Mouse (Mus musculus) hindbrain, postnatal 0 days (tissue): Measurements from ENCODE around the gene Obscn. TPM values are rescaled to one million over a fixed set of nuclear protein-coding genes. Genes with fewer than 3 reads are reported as not detected.

Source experiments
- ATAC-seq: fragments of 200-750 bp; cut with Nextera tagmentation; 2 replicates; pipeline ENCODE4 v1.8.0; 2017; ENCODE audit warnings: mild to moderate bottlenecking, moderate TSS enrichment, moderate library complexity
- DNase-seq: peaks from one replicate; pipeline ENCODE4 v3.0.0-alpha.2; 2015; ENCODE audit warnings: low spot score
- H3K27ac ChIP-seq: fragments of 300-500 bp; sonication (generic); 2 replicates; pipeline ENCODE4 v1.5.1; 2014; ENCODE audit warnings: mild to moderate bottlenecking
- H3K27me3 ChIP-seq: fragments of 300-500 bp; sonication (generic); 2 replicates; pipeline ENCODE4 v1.6.1; 2014; ENCODE audit warnings: low read length, mixed read lengths; ENCODE audit not compliant: insufficient read depth
- H3K36me3 ChIP-seq: fragments of 300-500 bp; sonication (generic); 2 replicates; pipeline ENCODE4 v1.6.1; 2014; ENCODE audit warnings: low read length, mixed read lengths; ENCODE audit not compliant: insufficient read depth
- H3K4me1 ChIP-seq: fragments of 300-500 bp; sonication (generic); 2 replicates; pipeline ENCODE4 v1.6.1; 2014; ENCODE audit warnings: antibody characterized with exemption, low read length, mixed read lengths; ENCODE audit not compliant: insufficient read depth
- H3K4me2 ChIP-seq: fragments of 300-500 bp; sonication (generic); 2 replicates; pipeline ENCODE4 v1.6.1; 2014; ENCODE audit warnings: low read depth, mild to moderate bottlenecking, low read length, moderate library complexity, mixed read lengths
- H3K4me3 ChIP-seq: fragments of 300-500 bp; sonication (generic); 2 replicates; pipeline ENCODE4 v1.5.1; 2014; ENCODE audit warnings: low read length
- H3K9ac ChIP-seq: fragments of 300-500 bp; sonication (generic); replicated peaks from 2 replicates; pipeline ENCODE4 v1.6.1; 2014; ENCODE audit warnings: mild to moderate bottlenecking, low read length, moderate library complexity, mixed read lengths
- H3K9me3 ChIP-seq: fragments of 300-500 bp; sonication (generic); 2 replicates; pipeline ENCODE4 v1.6.1; 2016; ENCODE audit warnings: low read length, mixed read lengths
- CTCF ChIP-seq: IDR thresholded peaks from 2 replicates; pipeline ENCODE4 v1.5.1; 2016; ENCODE audit warnings: antibody characterized with exemption, control low read depth, low read depth
- WGBS: fragments of 180-500 bp; shearing (Covaris S2); extraction: QIAGEN DNeasy Blood & Tissue Kit; methylation state at CpG from one replicate; pipeline ENCODE4 v1.1.7; 2014; 5-methylcytosine and 5-hydroxymethylcytosine counted together
- polyA plus RNA-seq: library from polyadenylated mRNA; unstranded; fragments of >200 nt; fragmentation: Nextera tagmentation; extraction: Ambion mirVana; gene quantifications from 2 replicates; pipeline ENCODE4 v1.2.1, GENCODE M21; 2015
- total RNA-seq: library from RNA; depleted of rRNA; stranded (reverse); fragments of >200 nt; gene quantifications from 2 replicates; pipeline ENCODE4 v1.2.3, GENCODE M21; 2014

Gene Obscn
- total and polyA plus RNA-seq, 2 experiments from 2014 or later, result 0.41 to 2.8 TPM

DNA sequence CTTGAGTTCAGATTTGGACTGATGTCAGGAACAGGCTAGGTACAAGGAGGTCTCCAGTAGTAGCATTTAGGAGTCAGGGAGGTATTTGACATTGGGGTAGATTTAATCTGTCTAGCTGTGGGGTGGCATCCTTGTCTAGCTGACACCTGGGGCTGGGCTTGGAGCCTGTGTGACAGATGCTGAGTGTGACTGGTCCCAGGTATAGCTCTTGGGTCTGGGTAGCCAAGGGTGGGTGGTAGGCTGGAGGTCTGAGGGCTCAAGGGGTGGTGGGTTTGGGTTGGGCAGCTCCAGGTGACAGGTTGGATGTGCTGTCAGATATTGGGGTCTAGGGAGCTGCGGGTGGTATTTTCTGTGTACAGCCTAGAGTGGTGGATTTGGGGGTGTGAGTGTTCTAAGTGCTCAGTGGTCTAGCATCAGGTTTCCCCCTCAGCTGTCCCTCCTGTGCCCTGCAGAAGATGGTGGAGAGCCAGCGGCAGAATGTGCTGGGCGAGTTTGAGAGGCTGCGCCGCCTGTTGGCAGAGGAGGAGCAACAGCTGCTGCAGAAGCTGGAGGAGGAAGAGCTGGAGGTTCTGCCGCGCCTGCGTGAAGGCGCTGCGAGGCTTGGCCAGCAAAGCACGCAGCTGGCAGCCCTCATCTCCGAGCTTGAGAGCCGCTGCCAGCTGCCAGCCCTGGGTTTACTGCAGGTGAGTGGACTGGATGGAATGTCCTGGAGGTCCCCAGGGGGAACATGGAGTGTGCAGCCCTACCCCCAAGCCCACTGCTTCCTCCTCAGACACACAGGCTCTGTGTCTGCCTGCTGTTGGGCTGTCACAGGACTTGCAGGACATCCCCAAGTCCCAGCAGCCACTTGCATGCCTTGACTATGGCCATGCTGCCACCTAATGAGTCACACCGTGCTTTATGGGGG, 154.4 kb downstream of the Obscn start:
- DNase-seq, result peak; percentile 83
- Histone ChIP-seq H3K9me3 (no peaks in the 10 kb centered on the region), H3K27ac (peak overlapping the region; percentile 60), H3K36me3 (peaks cover 34% of the 10 kb centered on the region; the same call in 1 of the 2 replicates), H3K4me2 (no peak overlapping the region), H3K27me3 (no peaks in the 10 kb centered on the region), H3K4me1 (peaks cover 20% of the 10 kb centered on the region), H3K4me3 (no peak overlapping the region), H3K9ac (no peak overlapping the region)
- peak; percentile 44 for ATAC-seq
- TF ChIP-seq CTCF, result peak; percentile 75
- WGBS, result 45% methylated on average over 14 of the region's 14 CpGs

DNA sequence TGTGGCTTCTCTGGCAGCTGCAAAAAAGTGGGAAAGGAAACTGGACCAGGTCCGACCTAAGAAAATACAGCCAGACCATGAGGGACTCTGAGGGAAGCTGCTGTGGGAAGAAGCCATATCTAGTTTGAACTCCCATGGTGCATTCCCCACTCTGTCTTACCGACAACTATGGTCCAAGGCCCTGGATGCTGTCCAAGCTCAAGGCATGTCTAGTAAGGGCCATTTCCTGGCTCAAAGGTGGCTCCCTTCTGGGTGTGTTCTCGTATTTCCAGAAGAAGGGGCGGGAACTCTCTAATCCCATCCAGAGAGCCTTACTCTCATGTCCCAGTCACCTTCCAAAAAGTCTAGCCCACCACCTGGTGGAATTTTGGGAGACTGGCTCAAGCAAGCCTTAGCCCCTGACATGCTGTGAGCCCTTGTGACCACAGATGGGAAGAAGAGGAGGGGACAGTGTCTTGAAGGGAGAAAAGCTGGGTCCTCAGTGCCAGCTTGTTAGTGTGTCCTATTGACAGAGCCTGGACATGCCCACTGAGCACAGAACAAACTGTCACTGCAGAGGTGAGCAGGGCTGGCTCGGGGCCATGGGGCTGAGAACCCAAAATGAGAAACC, 155.7 kb downstream of the Obscn start:
- no peak overlapping the region for H3K4me3 ChIP-seq
- no peak overlapping the region for H3K27ac ChIP-seq
- no peak for TF ChIP-seq CTCF
- H3K36me3 ChIP-seq, result peaks cover 24% of the 10 kb centered on the region; the same call in 1 of the 2 replicates
- H3K9me3 ChIP-seq, result no peaks in the 10 kb centered on the region
- DNase-seq (no peak), ATAC-seq (no peak)
- H3K4me1 ChIP-seq, result peaks cover 20% of the 10 kb centered on the region
- H3K4me2 ChIP-seq, result peak overlapping the region; percentile 100
- WGBS, result 64% methylated on average over 5 of the region's 5 CpGs
- no peak overlapping the region for H3K9ac ChIP-seq
- no peaks in the 10 kb centered on the region for H3K27me3 ChIP-seq

DNA sequence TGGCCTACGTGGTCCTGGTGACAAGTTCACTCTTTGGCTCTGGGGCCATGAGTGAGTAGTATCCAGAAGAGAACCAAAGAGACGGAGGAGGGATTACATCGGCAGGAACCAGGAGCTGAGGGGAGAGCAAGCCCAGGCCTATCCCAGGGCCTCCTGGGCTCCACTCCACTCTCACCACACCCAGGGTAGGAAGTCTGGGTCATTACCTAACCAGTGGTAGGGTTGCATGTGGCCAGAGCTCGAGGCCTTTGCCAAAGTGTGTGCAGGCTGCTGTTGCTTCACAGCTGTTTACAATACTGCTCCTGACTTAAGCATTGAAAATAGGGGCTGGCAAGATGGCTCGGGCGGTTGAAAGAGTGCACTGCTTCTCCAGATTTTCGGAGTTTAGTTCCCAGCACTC, 156.5 kb downstream of the Obscn start:
- H3K4me1 ChIP-seq, result peaks cover 20% of the 10 kb centered on the region
- peaks cover 16% of the 10 kb centered on the region; the same call in 1 of the 2 replicates for H3K36me3 ChIP-seq
- TF ChIP-seq CTCF, result no peak
- 73% methylated on average over 7 of the region's 7 CpGs for WGBS
- H3K9ac ChIP-seq, result peak overlapping the region; percentile 82; the same call in 1 of the 2 replicates
- ATAC-seq, result no peak
- peak overlapping the region; percentile 100 for H3K4me2 ChIP-seq
- H3K4me3 ChIP-seq, result peak overlapping the region; percentile 88
- H3K27ac ChIP-seq, result no peak overlapping the region
- no peaks in the 10 kb centered on the region for H3K27me3 ChIP-seq
- no peak for DNase-seq
- H3K9me3 ChIP-seq, result no peaks in the 10 kb centered on the region

DNA sequence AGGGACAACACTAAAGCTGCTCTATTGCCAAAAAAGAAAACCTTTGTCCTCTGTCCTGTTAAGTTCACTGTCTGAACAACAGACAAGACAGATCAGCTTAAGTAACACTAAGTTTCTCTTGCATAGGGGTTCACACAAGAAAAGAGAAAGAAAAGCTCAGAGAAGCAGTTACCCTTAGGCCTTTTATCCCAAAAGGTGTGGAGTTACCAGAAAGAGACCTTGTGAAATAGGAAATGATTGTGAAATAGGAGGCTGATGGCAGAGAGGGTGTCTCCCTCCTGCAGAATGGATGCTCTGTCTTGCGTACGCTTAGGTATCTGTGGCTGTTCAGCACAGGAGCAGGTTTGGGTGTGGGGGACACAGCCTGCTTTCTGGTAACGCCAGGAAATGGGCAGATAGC, 157.0 kb downstream of the Obscn start:
- H3K27ac ChIP-seq, result no peak overlapping the region
- H3K9ac ChIP-seq, result peak overlapping the region; percentile 82; the same call in 1 of the 2 replicates
- H3K4me2 ChIP-seq, result peak overlapping the region; percentile 100
- peaks cover 20% of the 10 kb centered on the region for H3K4me1 ChIP-seq
- no peak for TF ChIP-seq CTCF
- peak overlapping the region; percentile 88 for H3K4me3 ChIP-seq
- ATAC-seq (no peak), DNase-seq (no peak)
- WGBS, result 82% methylated on average over 3 of the region's 3 CpGs
- H3K36me3 ChIP-seq, result peaks cover 11% of the 10 kb centered on the region; the same call in 1 of the 2 replicates
- no peaks in the 10 kb centered on the region for H3K27me3 ChIP-seq
- no peaks in the 10 kb centered on the region for H3K9me3 ChIP-seq

DNA sequence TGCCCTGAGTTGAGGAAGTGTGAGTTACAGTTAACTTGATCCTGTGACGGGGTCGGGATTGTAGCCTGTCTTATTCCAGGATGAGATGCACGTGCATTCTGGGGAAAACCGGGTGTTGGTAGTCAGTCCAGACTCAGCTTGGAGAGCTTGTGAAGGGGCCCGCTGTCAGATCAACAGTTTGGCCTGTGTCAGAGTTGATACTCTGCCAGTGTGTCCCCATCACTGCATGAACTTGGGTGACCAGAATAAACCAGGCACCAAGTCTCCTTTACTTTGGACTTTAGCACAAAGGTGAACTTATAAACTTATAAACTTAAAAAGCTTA, 157.5 kb downstream of the Obscn start:
- 0 out of 2 replicates have a peak, but pooled peaks cover 11% of the 10 kb centered on the region for H3K36me3 ChIP-seq
- no peak for ATAC-seq
- no peak for TF ChIP-seq CTCF
- peak overlapping the region; percentile 82 for H3K9ac ChIP-seq
- peak overlapping the region; percentile 100 for H3K4me2 ChIP-seq
- H3K27me3 ChIP-seq, result no peaks in the 10 kb centered on the region
- H3K27ac ChIP-seq, result no peak overlapping the region; the same call in 1 of the 2 replicates
- peaks cover 20% of the 10 kb centered on the region for H3K4me1 ChIP-seq
- H3K9me3 ChIP-seq, result no peaks in the 10 kb centered on the region
- peak overlapping the region; percentile 88 for H3K4me3 ChIP-seq
- DNase-seq, result no peak
- 2% methylated on average over 5 of the region's 5 CpGs for WGBS

DNA sequence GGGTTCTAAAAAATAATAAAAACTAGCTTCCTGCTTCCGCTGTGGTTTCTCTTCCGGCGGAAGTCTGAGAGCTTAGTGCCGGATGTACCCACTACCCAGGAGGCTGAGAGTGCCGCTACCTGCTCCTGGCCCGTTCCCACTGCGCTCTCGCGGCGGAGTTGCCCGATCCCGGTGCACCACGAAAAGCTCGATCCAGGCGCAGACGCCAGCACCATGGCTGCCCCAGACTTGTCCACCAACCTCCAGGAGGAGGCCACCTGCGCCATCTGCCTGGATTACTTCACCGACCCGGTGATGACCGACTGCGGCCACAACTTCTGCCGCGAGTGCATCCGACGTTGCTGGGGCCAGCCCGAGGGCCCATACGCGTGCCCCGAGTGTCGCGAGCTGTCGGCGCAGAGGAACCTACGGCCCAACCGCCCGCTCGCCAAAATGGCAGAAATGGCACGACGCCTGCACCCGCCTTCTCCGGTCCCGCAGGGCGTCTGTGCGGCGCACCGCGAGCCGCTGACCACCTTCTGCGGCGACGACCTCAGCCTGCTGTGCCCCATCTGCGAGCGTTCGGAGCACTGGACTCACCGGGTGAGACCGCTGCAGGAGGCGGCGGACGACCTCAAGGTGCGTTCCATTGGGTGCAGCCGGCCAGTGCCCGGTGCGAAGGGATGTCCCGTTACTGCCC, 158.0 kb downstream of the Obscn start, which contains the start of gene Trim11:
Gene Trim11 (plus strand): TSS at position 67 of the 679 bp plus-strand sequence.
- under 1% methylated on average over 64 of the region's 64 CpGs for WGBS
- H3K27me3 ChIP-seq, result no peaks in the 10 kb centered on the region
- H3K27ac ChIP-seq, result peak within 1 kb of the TSS; percentile 52
- peaks cover 20% of the 10 kb centered on the region for H3K4me1 ChIP-seq
- H3K4me2 ChIP-seq, result peak within 1 kb of the TSS; percentile 100
- ATAC-seq, result peak; percentile 70
- H3K4me3 ChIP-seq, result peak within 1 kb of the TSS; percentile 88
- peak; percentile 84 for DNase-seq
- H3K36me3 ChIP-seq, result 0 out of 2 replicates have a peak, but pooled peaks cover 11% of the 10 kb centered on the region
- peak; percentile 6; the same call in 1 of the 2 replicates for TF ChIP-seq CTCF
- peak within 1 kb of the TSS; percentile 82 for H3K9ac ChIP-seq
- H3K9me3 ChIP-seq, result no peaks in the 10 kb centered on the region
